ENCODE assay signal across 9 mouse cellular contexts in the genomic region with DNA sequence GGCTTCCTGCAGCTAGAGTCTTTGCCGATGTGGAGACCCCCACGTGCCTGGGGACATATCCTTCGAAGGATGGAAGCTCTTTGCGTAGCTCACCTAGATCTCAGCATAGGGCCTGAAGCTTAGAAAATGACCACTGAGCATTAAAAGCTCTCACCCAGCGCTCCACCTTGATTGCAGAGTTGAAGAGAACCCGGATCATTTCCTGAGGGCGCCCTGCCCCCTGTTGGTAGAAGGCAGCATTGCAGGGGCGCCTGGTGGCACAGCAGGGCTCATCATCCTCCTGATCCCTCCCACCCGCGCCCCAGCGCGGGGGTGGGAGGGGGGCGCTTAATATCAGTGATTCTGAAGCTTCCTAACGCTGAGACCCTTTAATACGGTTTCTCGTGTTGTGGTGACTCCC. TPM values are rescaled to one million over a fixed set of nuclear protein-coding genes. Genes with fewer than 3 reads are reported as not detected.
DNase-seq lines count a peak whose midpoint lies in the region; ATAC-seq lines count a peak whose summit lies in the region.
"Had no signal": no experiment of that assay in that cellular context is flagged by ENCODE, and none has a peak within 500 bp of the region (broad histone marks: within the 10 kb centered on the region; RNA-seq: fewer than 3 reads in every experiment).

No protein-coding gene starts in this region.

- H3K27me3 ChIP-seq in kidney, embryonic 16.5 days (ENCODE audit: insufficient read depth, low read length), result no peaks in the 10 kb centered on the region; the same call in 1 of the 2 replicates
- 0 out of 2 replicates have a peak, but pooled peaks cover 3% of the 10 kb centered on the region for H3K27me3 ChIP-seq in liver, embryonic 11.5 days (replicated peaks; ENCODE audit: control insufficient read depth, insufficient read depth, low read length)
- H3K27me3 ChIP-seq: heart, embryonic 15.5 days had no signal

- H3K4me1 ChIP-seq in kidney, embryonic 16.5 days (ENCODE audit: insufficient read depth, low read length), result peaks cover 10% of the 10 kb centered on the region
- H3K4me1 ChIP-seq in liver, embryonic 11.5 days (replicated peaks; ENCODE audit: control insufficient read depth, insufficient read depth, low read length), result peaks cover 2% of the 10 kb centered on the region; the same call in 1 of the 2 replicates

- no peak overlapping the region for H3K4me2 ChIP-seq in kidney, embryonic 16.5 days (replicated peaks; ENCODE audit: low read depth, low read length)
- no peak overlapping the region for H3K4me2 ChIP-seq in liver, embryonic 11.5 days
- H3K4me2 ChIP-seq: heart, embryonic 15.5 days had no signal

- intact Hi-C loops in heart, postnatal 36 days (cut with DNase I), result loop anchor here (2.0 kb wide), 1 partner anchor 294 kb away; no protein-coding TSS in a partner anchor

- ATAC-seq in kidney, embryonic 16.5 days (ENCODE audit: low FRiP score, low TSS enrichment), result no peak
- no peak for ATAC-seq in liver, embryonic 11.5 days (replicated peaks; ENCODE audit: low FRiP score)
- no peak for ATAC-seq in monocyte, adult 5-6 weeks (replicated peaks; ENCODE audit: insufficient number of reproducible peaks, low FRiP score, low TSS enrichment, poor library complexity, severe bottlenecking)

- peak; percentile 69 for DNase-seq in kidney, adult 18-20 months
- DNase-seq in MN1 (ENCODE audit: low spot score), result peak; percentile 72
- peak; percentile 49 for DNase-seq in cerebellum, adult 11-12 months
- peak; percentile 46 to 68 for DNase-seq in heart, postnatal 36 days
- DNase-seq in liver, embryonic 11.5 days (ENCODE audit: low spot score), result peak; percentile 67
- DNase-seq in retina, postnatal 7 days (ENCODE audit: low read depth, low spot score), result peak; percentile 53

- no peaks in the 10 kb centered on the region for H3K9me3 ChIP-seq in kidney, embryonic 16.5 days (ENCODE audit: low read length)
- no peaks in the 10 kb centered on the region for H3K9me3 ChIP-seq in liver, embryonic 11.5 days (ENCODE audit: control insufficient read depth, low read length)
- H3K9me3 ChIP-seq: heart, embryonic 15.5 days had no signal

- H3K4me3 ChIP-seq in kidney, embryonic 16.5 days (ENCODE audit: low read length), result no peak overlapping the region
- H3K4me3 ChIP-seq in liver, embryonic 11.5 days (ENCODE audit: low read depth, low read length), result no peak overlapping the region
- H3K4me3 ChIP-seq: heart, embryonic 15.5 days had no signal

- WGBS in kidney, embryonic 16.5 days, result 14% methylated on average over 16 of the region's 16 CpGs
- 12% methylated on average over 16 of the region's 16 CpGs for WGBS in liver, embryonic 11.5 days

- H3K36me3 ChIP-seq in kidney, embryonic 16.5 days (ENCODE audit: insufficient read depth, low read length), result no peaks in the 10 kb centered on the region
- no peaks in the 10 kb centered on the region for H3K36me3 ChIP-seq in liver, embryonic 11.5 days (ENCODE audit: control insufficient read depth, insufficient read depth, low read length)
- H3K36me3 ChIP-seq: heart, embryonic 15.5 days had no signal

- no peak overlapping the region for H3K27ac ChIP-seq in kidney, embryonic 16.5 days (ENCODE audit: low read length)
- H3K27ac ChIP-seq in liver, embryonic 11.5 days (ENCODE audit: low read depth, low read length), result no peak overlapping the region
- H3K27ac ChIP-seq: heart, embryonic 15.5 days had no signal

- H3K9ac ChIP-seq in kidney, embryonic 16.5 days (replicated peaks; ENCODE audit: low read length), result no peak overlapping the region
- H3K9ac ChIP-seq in liver, embryonic 11.5 days (ENCODE audit: low read depth, low read length), result no peak overlapping the region
- H3K9ac ChIP-seq: heart, embryonic 15.5 days had no signal

RNA-seq across cellular contexts. Expression of gene Pcbd1, which starts 16.8 kb away (rescaled TPM):
- 183 TPM in 2 replicates for polyA plus RNA-seq in kidney, embryonic 16.5 days (2015; fragmentation: Nextera tagmentation; extraction: Ambion mirVana)
- total RNA-seq in heart, postnatal 36 days (2021), result under 1 TPM; 0.39 to 0.95 TPM
- polyA plus RNA-seq in liver, embryonic 11.5 days (2014; fragmentation: Nextera tagmentation; extraction: Ambion mirVana), result 130 and 137 TPM in 2 replicates
- not detected in 3 replicates for total RNA-seq in monocyte, adult 5-6 weeks (2017)
